Mouse (Mus musculus): ENCODE measurements around the gene Actr6.
"Not testable (repeated sequence)": the region's sequence is repeated elsewhere in the genome, so short reads cannot be mapped to it uniquely, and the experiment has no call there.

The Actr6 gene

GRCm38 (mm10) chr10:89681706-89682105, 50.4 kb downstream of the Actr6 start:
- no peak for DNase-seq (ENCODE audit: extremely low read depth, low read depth)

DNA sequence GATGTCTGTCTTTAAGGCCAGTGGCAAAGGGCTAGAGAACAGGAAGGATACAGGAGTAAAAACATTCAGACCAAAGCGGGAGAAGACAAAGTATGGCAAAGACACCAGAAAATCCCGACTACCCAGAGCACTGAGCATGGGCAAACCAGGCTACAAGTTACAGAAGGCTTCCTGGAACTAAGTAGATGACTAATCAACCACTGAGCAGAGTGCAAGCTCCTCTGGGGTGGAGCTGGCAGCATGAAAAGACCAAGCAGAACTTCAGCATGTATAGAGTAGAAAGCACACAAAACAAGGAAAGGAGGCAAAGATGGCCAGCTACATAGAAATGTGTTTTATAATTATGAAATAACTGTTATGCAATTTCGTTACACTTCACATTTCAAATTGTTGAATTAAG, 51.6 kb downstream of the Actr6 start:
- DNase-seq (ENCODE audit: extremely low read depth, low read depth) = no peak

GRCm38 (mm10) chr10:89679448-89679847, 52.6 kb downstream of the Actr6 start:
- no peak for DNase-seq (ENCODE audit: extremely low read depth, low read depth)

- no peak for DNase-seq (ENCODE audit: extremely low read depth, low read depth)
Observed at GRCm38 (mm10) chr10:89678054-89678453, 54.0 kb downstream of the Actr6 start.

DNA sequence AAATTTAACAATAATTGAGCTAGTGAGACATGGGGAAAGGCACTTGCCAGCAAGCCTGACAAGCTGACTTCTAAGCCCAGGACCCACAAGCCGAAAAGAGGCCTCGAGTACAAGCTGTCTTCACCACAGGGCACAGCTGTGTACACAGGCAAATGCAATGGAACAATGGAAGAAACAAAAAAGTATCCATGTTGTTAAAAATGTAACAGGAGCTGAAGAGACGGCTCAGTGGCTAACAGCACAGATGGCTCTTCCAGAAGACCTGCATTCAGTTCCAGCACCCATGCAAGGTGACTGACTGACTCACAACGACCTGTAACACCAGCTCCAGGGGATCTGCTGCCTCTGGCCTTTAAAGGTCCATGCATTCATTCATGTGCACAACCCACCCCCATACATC, 55.5 kb downstream of the Actr6 start:
- no peak for DNase-seq (ENCODE audit: extremely low read depth, low read depth)

- DNase-seq (ENCODE audit: extremely low read depth, low read depth) = not testable (repeated sequence)
Observed at GRCm38 (mm10) chr10:89670371-89670770, 61.7 kb downstream of the Actr6 start.

GRCm38 (mm10) chr10:89667571-89667970, 64.5 kb downstream of the Actr6 start:
- DNase-seq (ENCODE audit: extremely low read depth, low read depth) = no peak

DNA sequence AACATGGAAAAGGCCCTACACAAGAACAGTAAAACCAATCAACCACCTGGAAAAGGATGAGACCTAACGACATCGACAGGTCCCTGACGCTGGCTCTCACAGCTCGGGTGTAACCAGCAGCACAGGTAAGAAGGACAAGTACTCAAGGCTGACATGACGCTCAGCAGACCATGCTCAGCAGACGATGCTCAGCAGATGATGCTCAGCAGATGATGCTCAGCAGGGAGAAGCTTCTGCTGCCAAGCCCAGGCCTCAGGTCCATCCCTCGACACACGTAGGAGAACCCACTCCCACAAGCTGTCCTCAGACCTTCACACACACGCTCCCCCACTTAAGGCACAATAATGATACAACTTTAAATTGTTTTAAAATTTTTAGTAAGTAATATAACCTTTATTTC, 66.4 kb downstream of the Actr6 start:
- DNase-seq (ENCODE audit: extremely low read depth, low read depth) = no peak

DNA sequence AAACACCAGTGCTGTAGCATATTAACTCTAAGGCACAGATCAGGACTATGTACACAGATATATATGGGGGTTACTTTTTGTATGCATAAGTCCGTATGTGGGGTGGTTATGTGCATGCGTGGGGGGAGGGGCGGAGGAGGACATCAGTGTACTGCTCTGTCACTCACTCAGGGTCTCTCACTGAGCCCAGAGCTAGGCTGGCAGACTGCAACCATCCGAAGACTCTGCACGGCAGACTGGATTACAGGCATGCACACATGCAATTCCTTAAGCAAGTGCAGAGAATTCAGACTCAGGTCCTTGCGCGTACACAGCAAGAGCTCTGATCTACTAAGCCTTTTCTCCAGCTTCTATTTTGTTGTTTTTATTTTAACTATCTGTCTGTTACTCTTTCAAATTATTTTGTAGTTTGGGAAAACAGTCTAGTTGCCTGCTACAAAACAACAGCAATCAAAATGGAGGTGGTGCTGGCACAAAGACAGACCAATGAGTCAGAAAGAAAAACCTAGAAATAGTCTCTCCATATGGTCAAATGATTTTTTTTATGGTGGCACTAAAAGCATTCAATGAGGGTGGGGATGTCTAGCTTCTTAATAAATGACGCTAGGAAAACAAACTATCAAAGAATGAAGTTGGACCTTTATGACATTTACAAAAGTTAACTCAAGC, 67.0 kb downstream of the Actr6 start:
- no peak for DNase-seq (ENCODE audit: extremely low read depth, low read depth)

All from MEL-GATA-1-ER (cell line).